Mouse (Mus musculus): Measurements from ENCODE around the gene Rbfox3. TPM values are rescaled to one million over a fixed set of nuclear protein-coding genes. Genes with fewer than 3 reads are reported as not detected.

The Rbfox3 gene
- polyA plus RNA-seq, 1 experiment from 2014 or later, result 0.36 TPM

DNA sequence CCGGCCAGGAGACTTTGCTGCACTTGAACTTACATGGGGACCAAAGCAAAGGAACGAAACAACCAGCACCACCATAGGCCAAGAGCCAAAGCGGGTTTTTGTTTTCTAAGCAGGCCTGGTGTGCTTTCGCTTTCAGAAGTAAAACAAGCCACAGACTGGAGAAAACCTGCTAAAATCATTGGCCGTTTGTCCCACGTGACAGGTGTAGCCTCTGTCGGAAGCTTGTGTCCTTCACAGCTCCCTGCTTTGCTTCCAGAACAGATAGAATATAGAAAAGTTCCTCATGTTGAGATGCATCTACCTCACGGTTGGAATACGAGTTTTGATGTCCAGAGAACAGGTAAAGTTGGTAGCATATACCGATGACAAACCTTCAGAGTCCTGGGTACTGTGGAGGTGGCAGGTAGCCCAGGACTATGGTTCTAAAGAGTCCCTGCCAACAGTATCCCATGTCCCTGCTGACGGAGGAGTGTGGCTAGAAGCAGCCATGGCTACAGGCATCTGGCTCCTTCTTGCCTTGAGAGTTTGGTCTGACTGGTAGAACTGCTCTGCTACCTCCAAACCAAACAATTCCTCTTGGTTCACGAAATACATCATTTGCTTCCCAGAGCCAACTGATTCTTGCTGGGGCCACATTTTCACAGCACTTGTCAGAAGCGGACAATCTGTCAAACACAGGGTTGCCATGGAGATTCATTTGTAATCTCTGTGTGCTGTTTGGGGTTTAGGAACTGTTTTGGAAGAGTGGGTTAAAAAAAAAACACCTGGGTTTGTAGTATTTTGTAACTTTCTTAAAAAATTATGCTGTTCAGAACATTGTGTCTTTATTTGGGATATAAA lies 258.8 kb downstream of the Rbfox3 start:
- Histone ChIP-seq H3K27ac (no peak overlapping the region), H3K4me2 (no peak overlapping the region), H3K36me3 (no peaks in the 10 kb centered on the region), H3K9me3 (replicated peaks) (no peaks in the 10 kb centered on the region), H3K4me3 (replicated peaks) (no peak overlapping the region), H3K4me1 (replicated peaks) (no peaks in the 10 kb centered on the region), H3K9ac (no peak overlapping the region), H3K27me3 (no peaks in the 10 kb centered on the region)
- WGBS (ENCODE audit: insufficient replicate concordance), result 67% methylated on average over 13 of the region's 13 CpGs
- DNase-seq (no peak), ATAC-seq (ENCODE audit: low read depth) (no peak)

DNA sequence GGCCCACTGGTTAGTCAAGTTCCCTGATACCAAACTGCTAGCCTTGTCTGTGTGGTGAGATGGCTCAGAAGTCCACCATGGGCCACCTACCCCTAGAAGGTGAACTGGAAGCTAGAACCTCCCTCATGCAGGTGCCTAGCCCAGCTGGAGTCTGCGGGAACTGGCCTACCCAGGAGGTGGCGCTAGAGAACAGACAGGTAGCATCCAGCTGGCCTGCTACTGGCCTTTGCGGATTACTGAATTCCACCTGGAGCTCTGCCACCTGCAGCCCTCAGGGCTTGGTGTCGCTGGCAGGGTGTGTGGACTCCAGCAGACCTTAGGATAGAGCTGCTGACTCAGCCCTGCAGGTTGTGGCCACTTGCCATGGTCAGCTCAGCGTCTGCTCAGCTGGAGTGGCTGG lies 263.0 kb downstream of the Rbfox3 start:
- Histone ChIP-seq H3K4me1 (replicated peaks) (no peaks in the 10 kb centered on the region), H3K36me3 (no peaks in the 10 kb centered on the region), H3K4me2 (no peak overlapping the region), H3K27me3 (no peaks in the 10 kb centered on the region), H3K9ac (no peak overlapping the region), H3K27ac (no peak overlapping the region), H3K9me3 (replicated peaks) (no peaks in the 10 kb centered on the region), H3K4me3 (replicated peaks) (no peak overlapping the region)
- no peak for DNase-seq
- WGBS (ENCODE audit: insufficient replicate concordance), result 18% methylated on average over 5 of the region's 5 CpGs
- no peak for ATAC-seq (ENCODE audit: low read depth)

DNA sequence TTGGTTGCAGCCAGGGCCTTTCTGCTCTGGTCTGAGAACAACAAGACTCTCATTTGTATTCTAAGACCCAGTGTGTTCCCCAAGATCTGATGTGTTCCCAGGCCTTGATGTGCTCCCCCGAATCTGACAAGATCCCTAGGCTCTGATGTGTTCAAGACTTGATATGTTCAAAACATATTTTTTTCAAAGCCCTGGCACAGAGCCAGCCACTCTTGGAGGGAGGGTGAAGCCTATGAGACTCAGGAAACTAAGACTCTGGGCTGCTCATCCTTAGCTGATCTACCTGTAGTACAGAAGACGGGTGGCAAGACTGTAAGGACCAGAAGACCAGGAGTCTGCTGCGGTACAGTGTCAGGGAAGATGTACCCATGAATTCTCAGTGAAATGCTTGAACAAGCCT lies 264.5 kb downstream of the Rbfox3 start:
- H3K27ac ChIP-seq, result no peak overlapping the region
- no peak overlapping the region for H3K4me3 ChIP-seq (replicated peaks)
- H3K4me2 ChIP-seq, result no peak overlapping the region
- H3K4me1 ChIP-seq (replicated peaks), result no peaks in the 10 kb centered on the region
- H3K9ac ChIP-seq, result no peak overlapping the region
- ATAC-seq (ENCODE audit: low read depth) (no peak), DNase-seq (no peak)
- H3K27me3 ChIP-seq, result no peaks in the 10 kb centered on the region
- H3K9me3 ChIP-seq (replicated peaks), result no peaks in the 10 kb centered on the region
- 55% methylated on average over 3 of the region's 3 CpGs for WGBS (ENCODE audit: insufficient replicate concordance)
- H3K36me3 ChIP-seq, result no peaks in the 10 kb centered on the region

DNA sequence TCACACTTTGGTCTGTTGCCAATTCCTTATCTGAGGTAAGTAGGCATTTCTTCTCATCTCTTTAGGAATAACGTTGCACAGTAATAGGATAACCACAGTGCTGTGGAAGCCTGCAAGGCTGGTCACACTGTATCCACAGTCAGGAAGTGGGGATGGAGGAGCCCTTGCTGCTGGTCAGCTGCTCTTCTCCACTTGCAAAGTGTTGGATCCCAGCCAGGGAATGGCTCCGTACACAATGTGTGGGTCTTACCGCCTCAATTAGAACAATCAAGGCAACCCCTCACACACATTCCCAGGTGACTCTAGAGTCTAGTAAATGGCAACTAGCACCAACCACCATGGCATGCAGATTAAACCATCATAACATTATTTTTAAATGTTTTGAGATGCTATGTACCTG lies 266.2 kb downstream of the Rbfox3 start:
- H3K9me3 ChIP-seq (replicated peaks), result no peaks in the 10 kb centered on the region

DNA sequence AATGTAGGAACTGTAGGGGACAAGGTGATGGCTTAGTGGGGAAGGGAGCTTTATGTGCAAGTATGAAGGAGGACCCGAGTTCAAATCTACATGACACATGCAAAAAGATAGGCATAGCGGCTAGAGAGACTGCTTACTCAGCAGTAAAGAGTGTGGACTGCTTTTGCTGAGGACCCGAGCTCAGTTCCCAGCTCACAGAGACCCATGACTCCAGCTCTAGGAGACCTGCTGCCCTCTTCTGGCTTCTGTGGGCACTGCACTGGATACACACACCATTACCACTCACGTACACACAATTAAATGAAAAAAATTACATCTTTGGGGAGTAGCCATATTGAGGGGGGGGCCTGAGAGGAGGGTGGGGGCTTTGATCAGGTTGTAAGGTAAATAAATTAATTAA lies 270.7 kb downstream of the Rbfox3 start:
- ATAC-seq (ENCODE audit: low read depth) (no peak), DNase-seq (no peak)
- no peak overlapping the region for H3K27ac ChIP-seq
- no peaks in the 10 kb centered on the region for H3K9me3 ChIP-seq (replicated peaks)
- 69% methylated on average over 4 of the region's 4 CpGs for WGBS (ENCODE audit: insufficient replicate concordance)
- no peaks in the 10 kb centered on the region for H3K4me1 ChIP-seq (replicated peaks)
- no peak overlapping the region for H3K9ac ChIP-seq
- no peaks in the 10 kb centered on the region for H3K27me3 ChIP-seq
- H3K4me3 ChIP-seq (replicated peaks), result no peak overlapping the region
- H3K4me2 ChIP-seq, result no peak overlapping the region
- H3K36me3 ChIP-seq, result no peaks in the 10 kb centered on the region

More for the DNA sequence above, 266.2 kb downstream of the Rbfox3 start:
- H3K4me2 ChIP-seq, result no peak overlapping the region
- no peak for ATAC-seq (ENCODE audit: low read depth)
- H3K36me3 ChIP-seq, result no peaks in the 10 kb centered on the region
- H3K4me3 ChIP-seq (replicated peaks), result no peak overlapping the region
- no peaks in the 10 kb centered on the region for H3K27me3 ChIP-seq
- WGBS (ENCODE audit: insufficient replicate concordance), result 77% methylated on average over 3 of the region's 3 CpGs
- no peak overlapping the region for H3K9ac ChIP-seq
- no peak for DNase-seq
- no peaks in the 10 kb centered on the region for H3K4me1 ChIP-seq (replicated peaks)
- no peak overlapping the region for H3K27ac ChIP-seq

DNA sequence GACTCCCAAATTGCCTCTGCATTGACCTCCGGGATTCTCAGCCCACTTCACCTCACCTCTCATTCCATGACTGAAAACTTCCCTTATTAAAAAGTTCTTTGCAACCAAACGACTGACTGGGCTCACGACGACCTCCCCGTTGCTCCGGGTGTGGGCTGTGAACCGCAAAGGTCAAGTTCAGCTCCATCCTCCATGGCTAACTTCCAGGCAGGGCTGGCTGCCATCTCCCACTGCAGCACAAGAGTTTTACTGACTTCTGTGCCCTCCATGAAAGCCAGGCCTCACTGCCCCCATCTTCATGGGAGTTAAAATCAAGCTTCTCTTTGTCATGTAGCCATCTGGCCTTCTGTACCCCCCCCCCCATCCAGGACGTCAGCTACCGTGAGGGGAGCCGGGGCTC lies 273.7 kb downstream of the Rbfox3 start:
- Histone ChIP-seq H3K36me3 (no peaks in the 10 kb centered on the region), H3K4me2 (no peak overlapping the region), H3K4me1 (replicated peaks) (no peaks in the 10 kb centered on the region), H3K27me3 (no peaks in the 10 kb centered on the region), H3K9me3 (replicated peaks) (no peaks in the 10 kb centered on the region), H3K9ac (no peak overlapping the region), H3K4me3 (replicated peaks) (no peak overlapping the region), H3K27ac (no peak overlapping the region)
- WGBS (ENCODE audit: insufficient replicate concordance), result 65% methylated on average over 10 of the region's 10 CpGs
- DNase-seq (no peak), ATAC-seq (ENCODE audit: low read depth) (no peak)

DNA sequence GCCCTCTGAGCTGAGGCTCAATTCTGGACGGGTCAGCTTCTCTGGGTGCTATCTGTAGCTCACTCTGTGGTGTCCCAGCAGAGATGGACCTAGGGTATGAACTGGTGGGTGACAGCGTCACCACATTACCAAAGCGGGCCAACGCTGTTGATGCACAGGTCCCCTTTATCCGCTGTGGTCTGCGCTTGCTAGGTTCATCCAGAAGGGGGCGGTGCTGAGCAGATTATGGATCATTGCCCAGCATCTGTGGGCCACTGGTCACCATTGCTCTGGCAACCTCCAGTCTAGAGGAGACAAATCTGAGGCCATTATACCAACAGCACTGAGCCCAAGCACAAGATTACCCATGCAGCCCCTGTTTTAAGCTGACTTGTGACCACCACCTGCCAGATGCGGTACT lies 276.8 kb downstream of the Rbfox3 start:
- Histone ChIP-seq H3K4me2 (no peak overlapping the region), H3K4me3 (replicated peaks) (no peak overlapping the region), H3K27me3 (no peaks in the 10 kb centered on the region), H3K27ac (no peak overlapping the region), H3K9me3 (replicated peaks) (no peaks in the 10 kb centered on the region), H3K36me3 (no peaks in the 10 kb centered on the region), H3K4me1 (replicated peaks) (no peaks in the 10 kb centered on the region), H3K9ac (no peak overlapping the region)
- ATAC-seq (ENCODE audit: low read depth) (no peak), DNase-seq (no peak)
- WGBS (ENCODE audit: insufficient replicate concordance), result 38% methylated on average over 8 of the region's 8 CpGs

DNA sequence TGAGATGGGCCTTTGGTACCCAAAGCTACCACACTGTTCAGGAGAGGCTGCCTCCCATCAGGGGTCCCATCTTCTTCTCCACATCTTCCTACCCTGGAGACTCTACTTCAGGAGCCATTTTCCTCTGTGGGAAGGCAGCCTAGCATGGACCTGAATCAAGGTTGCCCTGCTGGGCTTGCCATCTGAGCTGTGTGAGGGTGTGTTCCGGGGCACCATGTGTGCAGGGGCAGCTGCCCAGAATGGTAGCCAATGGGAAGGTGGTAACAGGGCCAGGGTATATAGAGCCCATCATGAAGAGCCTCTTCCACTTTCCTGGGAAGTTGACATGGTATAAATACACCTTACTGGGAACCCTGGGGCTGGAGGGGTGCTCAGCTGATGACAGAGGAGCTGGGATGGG lies 281.7 kb downstream of the Rbfox3 start:
- H3K27ac ChIP-seq, result no peak overlapping the region
- no peak overlapping the region for H3K4me2 ChIP-seq
- H3K4me3 ChIP-seq (replicated peaks), result no peak overlapping the region
- H3K9ac ChIP-seq, result no peak overlapping the region
- no peaks in the 10 kb centered on the region for H3K27me3 ChIP-seq
- no peaks in the 10 kb centered on the region for H3K4me1 ChIP-seq (replicated peaks)
- no peaks in the 10 kb centered on the region for H3K9me3 ChIP-seq (replicated peaks)
- DNase-seq (no peak), ATAC-seq (ENCODE audit: low read depth) (no peak)
- 70% methylated on average over 1 of the region's 1 CpGs for WGBS (ENCODE audit: insufficient replicate concordance)
- no peaks in the 10 kb centered on the region for H3K36me3 ChIP-seq

- 54% methylated on average over 5 of the region's 5 CpGs for WGBS (ENCODE audit: insufficient replicate concordance)
- H3K4me2 ChIP-seq, result no peak overlapping the region
These were observed 283.9 kb downstream of the Rbfox3 start for GRCm38 (mm10) chr11:118627541-118627940.

DNA sequence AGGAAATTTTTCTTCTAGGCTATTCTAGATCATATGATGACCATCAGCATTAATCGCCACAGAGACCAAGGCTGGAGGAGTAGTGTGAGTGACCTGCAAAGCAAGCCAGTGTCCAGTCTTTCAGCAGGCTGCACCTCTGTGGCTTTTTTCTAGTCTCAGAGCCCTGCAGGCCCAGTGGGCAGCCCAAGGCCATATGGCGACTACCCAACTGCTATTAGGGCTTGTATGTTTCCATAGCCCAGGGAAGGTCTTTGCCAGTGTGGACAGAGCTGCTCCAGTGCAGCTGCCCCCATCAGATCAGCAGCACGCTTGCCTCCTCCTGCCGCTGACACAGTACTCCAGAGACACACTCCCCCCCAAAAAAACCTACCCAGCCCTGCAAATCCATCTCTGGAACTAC lies 290.5 kb downstream of the Rbfox3 start:
- Histone ChIP-seq H3K27me3 (no peaks in the 10 kb centered on the region), H3K27ac (no peak overlapping the region), H3K4me2 (no peak overlapping the region), H3K9me3 (replicated peaks) (no peaks in the 10 kb centered on the region), H3K4me1 (replicated peaks) (no peaks in the 10 kb centered on the region), H3K36me3 (no peaks in the 10 kb centered on the region), H3K9ac (no peak overlapping the region), H3K4me3 (replicated peaks) (no peak overlapping the region)
- WGBS (ENCODE audit: insufficient replicate concordance), result 60% methylated on average over 4 of the region's 4 CpGs
- ATAC-seq (ENCODE audit: low read depth) (no peak), DNase-seq (no peak)

More at GRCm38 (mm10) chr11:118627541-118627940, 283.9 kb downstream of the Rbfox3 start:
- H3K27ac ChIP-seq, result no peak overlapping the region
- H3K4me1 ChIP-seq (replicated peaks), result no peaks in the 10 kb centered on the region
- no peak overlapping the region for H3K9ac ChIP-seq
- no peak overlapping the region for H3K4me3 ChIP-seq (replicated peaks)
- DNase-seq (no peak), ATAC-seq (ENCODE audit: low read depth) (no peak)
- no peaks in the 10 kb centered on the region for H3K9me3 ChIP-seq (replicated peaks)
- H3K36me3 ChIP-seq, result no peaks in the 10 kb centered on the region
- no peaks in the 10 kb centered on the region for H3K27me3 ChIP-seq

GRCm38 (mm10) chr11:118614126-118614525 lies 297.3 kb downstream of the Rbfox3 start:
- 68% methylated on average over 4 of the region's 4 CpGs for WGBS (ENCODE audit: insufficient replicate concordance)
- H3K4me3 ChIP-seq (replicated peaks), result no peak overlapping the region
- no peak overlapping the region for H3K27ac ChIP-seq
- H3K4me1 ChIP-seq (replicated peaks), result no peaks in the 10 kb centered on the region
- H3K9me3 ChIP-seq (replicated peaks), result no peaks in the 10 kb centered on the region
- no peak overlapping the region for H3K4me2 ChIP-seq
- no peaks in the 10 kb centered on the region for H3K36me3 ChIP-seq
- no peak for ATAC-seq (ENCODE audit: low read depth)
- H3K27me3 ChIP-seq, result peaks cover 11% of the 10 kb centered on the region
- H3K9ac ChIP-seq, result no peak overlapping the region
- DNase-seq, result no peak

GRCm38 (mm10) chr11:118610128-118610527 lies 301.3 kb downstream of the Rbfox3 start:
- no peak overlapping the region for H3K4me2 ChIP-seq
- ATAC-seq (ENCODE audit: low read depth) (no peak), DNase-seq (no peak)
- no peaks in the 10 kb centered on the region for H3K4me1 ChIP-seq (replicated peaks)
- no peaks in the 10 kb centered on the region for H3K9me3 ChIP-seq (replicated peaks)
- 3% methylated on average over 13 of the region's 14 CpGs for WGBS (ENCODE audit: insufficient replicate concordance)
- H3K27me3 ChIP-seq, result peaks cover 19% of the 10 kb centered on the region
- H3K4me3 ChIP-seq (replicated peaks), result no peak overlapping the region
- no peak overlapping the region for H3K9ac ChIP-seq
- no peaks in the 10 kb centered on the region for H3K36me3 ChIP-seq
- no peak overlapping the region for H3K27ac ChIP-seq
